Mouse (Mus musculus): ENCODE measurements around the gene Gm572. TPM values are rescaled to one million over a fixed set of nuclear protein-coding genes. Genes with fewer than 3 reads are reported as not detected.

Gene Gm572
- polyA plus RNA-seq, 1 experiment from 2014 or later: not detected

DNA sequence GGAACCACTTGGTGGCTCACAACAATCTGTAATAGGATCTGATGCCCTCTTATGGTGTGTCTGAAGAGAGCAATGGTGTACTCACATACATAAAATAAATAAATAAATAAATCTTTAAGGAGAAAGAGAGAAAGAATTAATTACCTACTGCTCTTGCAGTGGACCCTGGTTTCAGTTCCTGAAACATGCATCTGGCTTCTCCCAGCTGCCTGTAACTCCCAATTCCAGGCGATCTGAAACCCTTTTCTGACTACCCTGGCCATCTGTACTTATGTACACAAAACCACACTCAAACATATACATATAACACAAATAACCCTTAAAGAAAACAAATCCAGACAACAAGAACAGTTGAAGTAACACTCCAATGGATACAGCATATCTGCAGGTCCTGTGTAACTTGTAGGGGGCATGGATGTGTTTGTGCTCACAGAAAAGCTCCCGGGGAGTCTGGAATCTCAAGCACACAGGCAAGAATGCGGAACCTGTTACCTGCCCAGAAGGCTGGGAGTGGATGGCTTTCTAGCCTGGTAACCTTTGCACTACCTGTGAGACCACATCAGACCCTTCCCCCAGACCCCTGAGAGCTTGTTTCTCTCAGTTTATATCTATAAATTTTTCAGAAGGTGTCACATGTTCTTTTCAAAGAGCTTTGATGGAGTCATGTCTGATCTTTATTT lies 11.0 kb upstream of the Gm572 start:
- Histone ChIP-seq H3K9me3 (ENCODE audit: control insufficient read depth, low read length) (no peaks in the 10 kb centered on the region), H3K9ac (ENCODE audit: low read depth, low read length) (no peak overlapping the region), H3K4me3 (ENCODE audit: low read depth, low read length) (no peak overlapping the region), H3K4me2 (no peak overlapping the region), H3K27me3 (replicated peaks; ENCODE audit: control insufficient read depth, insufficient read depth, low read length) (no peaks in the 10 kb centered on the region), H3K4me1 (replicated peaks; ENCODE audit: control insufficient read depth, insufficient read depth, low read length) (peaks cover 10% of the 10 kb centered on the region), H3K27ac (ENCODE audit: low read depth, low read length) (no peak overlapping the region), H3K36me3 (ENCODE audit: control insufficient read depth, insufficient read depth, low read length) (no peaks in the 10 kb centered on the region)
- ATAC-seq (replicated peaks; ENCODE audit: low FRiP score) (no peak), DNase-seq (ENCODE audit: low spot score) (no peak)
- 68% methylated on average over 3 of the region's 3 CpGs for WGBS

DNA sequence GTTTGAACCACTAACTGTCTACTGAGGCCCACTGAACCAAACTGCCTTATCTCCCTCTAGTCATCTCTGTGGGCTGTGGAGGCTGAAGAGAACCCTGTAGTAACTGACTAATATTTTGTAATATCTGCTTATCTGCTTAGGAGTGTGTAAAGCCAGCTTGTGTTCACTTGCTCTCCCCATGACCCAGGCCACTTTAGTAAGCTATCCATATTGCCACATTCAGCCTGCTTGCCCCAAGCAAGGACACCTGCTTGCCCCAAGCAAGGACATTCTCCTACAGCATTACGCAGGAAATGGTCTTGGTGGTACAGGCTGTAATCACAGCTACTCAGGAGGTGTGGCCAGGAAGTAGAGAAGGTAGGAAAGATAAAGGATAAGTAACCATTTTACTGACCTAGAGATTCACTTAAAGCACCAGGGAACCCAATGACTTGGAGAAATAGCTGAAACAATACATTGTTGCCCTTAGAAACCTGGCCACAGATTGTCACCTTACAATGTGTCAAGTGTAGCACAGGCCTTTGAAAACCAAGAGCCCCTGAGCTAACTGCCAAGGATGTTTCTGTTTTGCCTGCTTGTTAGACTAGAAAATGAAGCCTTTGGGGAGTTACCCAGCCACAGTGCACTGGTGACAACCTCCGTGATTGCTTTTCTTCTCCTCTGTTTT lies 9.6 kb upstream of the Gm572 start:
- Histone ChIP-seq H3K4me3 (ENCODE audit: low read depth, low read length) (no peak overlapping the region), H3K36me3 (ENCODE audit: control insufficient read depth, insufficient read depth, low read length) (no peaks in the 10 kb centered on the region), H3K27me3 (replicated peaks; ENCODE audit: control insufficient read depth, insufficient read depth, low read length) (no peaks in the 10 kb centered on the region; the same call in 1 of the 2 replicates), H3K9ac (ENCODE audit: low read depth, low read length) (no peak overlapping the region), H3K4me1 (replicated peaks; ENCODE audit: control insufficient read depth, insufficient read depth, low read length) (peaks cover 6% of the 10 kb centered on the region), H3K27ac (ENCODE audit: low read depth, low read length) (no peak overlapping the region), H3K4me2 (no peak overlapping the region), H3K9me3 (ENCODE audit: control insufficient read depth, low read length) (no peaks in the 10 kb centered on the region)
- 51% methylated on average over 2 of the region's 2 CpGs for WGBS
- ATAC-seq (replicated peaks; ENCODE audit: low FRiP score): peak; percentile 44; the same call in 1 of the 2 replicates
- no peak for DNase-seq (ENCODE audit: low spot score)

DNA sequence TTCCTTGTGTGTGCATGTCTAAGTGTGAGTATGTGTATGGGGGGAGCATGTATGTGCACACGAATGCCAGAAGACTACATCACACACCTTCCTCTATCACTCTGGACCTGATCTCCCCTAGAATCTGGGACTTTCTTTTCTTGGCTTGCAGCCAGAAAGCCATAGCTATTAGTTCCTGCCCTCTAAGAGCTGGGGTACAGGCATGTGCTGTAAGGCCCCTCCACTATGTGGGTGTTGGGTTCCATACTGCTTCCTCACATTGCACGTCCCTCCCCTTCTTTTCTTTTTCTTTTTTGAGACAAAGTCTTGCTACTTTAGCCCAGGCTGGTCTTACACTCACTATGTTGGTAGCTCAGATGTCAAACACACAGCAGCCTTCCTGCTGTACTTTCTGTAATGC lies 7.8 kb upstream of the Gm572 start:
- Histone ChIP-seq H3K9ac (ENCODE audit: low read depth, low read length) (no peak overlapping the region), H3K4me1 (replicated peaks; ENCODE audit: control insufficient read depth, insufficient read depth, low read length) (peaks cover 6% of the 10 kb centered on the region), H3K9me3 (ENCODE audit: control insufficient read depth, low read length) (no peaks in the 10 kb centered on the region), H3K4me2 (no peak overlapping the region), H3K36me3 (ENCODE audit: control insufficient read depth, insufficient read depth, low read length) (no peaks in the 10 kb centered on the region), H3K4me3 (ENCODE audit: low read depth, low read length) (no peak overlapping the region), H3K27me3 (replicated peaks; ENCODE audit: control insufficient read depth, insufficient read depth, low read length) (no peaks in the 10 kb centered on the region; the same call in 1 of the 2 replicates), H3K27ac (ENCODE audit: low read depth, low read length) (no peak overlapping the region)
- DNase-seq (ENCODE audit: low spot score): no peak
- 82% methylated on average over 2 of the region's 2 CpGs for WGBS
- no peak for ATAC-seq (replicated peaks; ENCODE audit: low FRiP score)

DNA sequence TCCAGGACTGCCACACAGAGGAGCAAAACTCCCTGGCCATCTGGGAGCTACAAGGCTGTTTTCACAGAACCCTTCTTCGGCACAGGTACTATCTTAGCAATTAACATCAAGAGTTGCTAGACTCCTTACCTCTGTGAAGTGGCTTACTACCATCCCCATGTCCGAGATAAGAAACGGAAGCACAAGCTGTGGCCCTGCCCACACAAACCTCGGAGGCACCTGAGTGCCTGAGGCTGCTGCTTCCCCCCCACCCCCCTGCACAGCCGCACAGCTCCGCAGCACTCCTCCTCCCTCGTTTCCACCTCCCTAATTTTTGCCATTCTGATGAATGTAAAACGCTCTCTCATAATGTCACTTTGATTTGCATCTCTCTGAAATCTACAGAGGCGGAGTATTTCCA lies 4.8 kb upstream of the Gm572 start:
- H3K27ac ChIP-seq (ENCODE audit: low read depth, low read length): no peak overlapping the region
- WGBS: 34% methylated on average over 9 of the region's 9 CpGs
- no peak overlapping the region for H3K4me2 ChIP-seq
- H3K36me3 ChIP-seq (ENCODE audit: control insufficient read depth, insufficient read depth, low read length): no peaks in the 10 kb centered on the region
- no peaks in the 10 kb centered on the region for H3K9me3 ChIP-seq (ENCODE audit: control insufficient read depth, low read length)
- DNase-seq (ENCODE audit: low spot score): no peak
- no peaks in the 10 kb centered on the region; the same call in 1 of the 2 replicates for H3K27me3 ChIP-seq (replicated peaks; ENCODE audit: control insufficient read depth, insufficient read depth, low read length)
- no peak overlapping the region for H3K4me3 ChIP-seq (ENCODE audit: low read depth, low read length)
- H3K4me1 ChIP-seq (replicated peaks; ENCODE audit: control insufficient read depth, insufficient read depth, low read length): peaks cover 5% of the 10 kb centered on the region
- no peak overlapping the region for H3K9ac ChIP-seq (ENCODE audit: low read depth, low read length)
- ATAC-seq (replicated peaks; ENCODE audit: low FRiP score): no peak

DNA sequence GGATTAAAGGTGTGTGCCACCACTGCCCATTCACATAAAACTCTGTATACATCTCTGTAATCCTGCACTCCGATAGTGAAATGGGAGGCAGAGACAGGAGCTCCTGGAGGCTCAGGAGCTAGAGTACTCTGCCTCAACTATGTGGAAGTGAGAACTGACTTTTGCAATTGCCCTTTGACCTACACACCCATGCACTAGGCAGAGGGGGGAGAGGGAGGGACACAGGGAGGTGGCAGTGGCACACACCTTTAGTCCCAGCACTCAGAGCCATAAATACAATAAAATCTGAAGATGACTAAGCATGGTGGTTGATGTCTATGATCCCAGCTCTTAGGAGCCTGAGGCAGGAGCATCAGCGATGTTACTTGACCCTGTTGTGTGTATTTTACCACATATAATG lies 3.7 kb upstream of the Gm572 start:
- Histone ChIP-seq H3K27ac (ENCODE audit: low read depth, low read length) (no peak overlapping the region), H3K4me3 (ENCODE audit: low read depth, low read length) (no peak overlapping the region), H3K36me3 (ENCODE audit: control insufficient read depth, insufficient read depth, low read length) (no peaks in the 10 kb centered on the region), H3K9me3 (ENCODE audit: control insufficient read depth, low read length) (no peaks in the 10 kb centered on the region), H3K27me3 (replicated peaks; ENCODE audit: control insufficient read depth, insufficient read depth, low read length) (no peaks in the 10 kb centered on the region; the same call in 1 of the 2 replicates), H3K9ac (ENCODE audit: low read depth, low read length) (no peak overlapping the region), H3K4me2 (no peak overlapping the region), H3K4me1 (replicated peaks; ENCODE audit: control insufficient read depth, insufficient read depth, low read length) (peaks cover 8% of the 10 kb centered on the region)
- 79% methylated on average over 2 of the region's 2 CpGs for WGBS
- no peak for DNase-seq (ENCODE audit: low spot score)
- no peak for ATAC-seq (replicated peaks; ENCODE audit: low FRiP score)

DNA sequence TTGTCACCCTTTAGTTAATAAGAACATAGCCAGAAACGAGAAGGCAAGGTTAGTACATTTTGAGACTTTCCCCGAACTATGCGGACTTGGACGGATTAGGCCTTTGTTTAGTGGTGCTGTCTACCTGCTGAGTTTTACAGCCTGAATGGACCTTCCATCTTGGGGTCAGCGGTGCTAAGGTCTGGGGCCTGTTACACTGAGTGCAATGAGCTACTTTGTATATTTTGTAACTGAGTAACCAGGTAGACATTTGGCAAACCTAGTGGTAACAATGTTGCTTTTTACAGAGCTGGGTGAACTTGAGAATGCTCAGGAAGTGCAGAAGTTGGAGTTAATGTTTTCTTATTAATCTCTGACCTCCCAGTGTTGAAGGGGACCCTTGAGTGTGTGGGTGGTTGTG lies 2.0 kb upstream of the Gm572 start:
- H3K9me3 ChIP-seq (ENCODE audit: control insufficient read depth, low read length): no peaks in the 10 kb centered on the region
- no peaks in the 10 kb centered on the region; the same call in 1 of the 2 replicates for H3K27me3 ChIP-seq (replicated peaks; ENCODE audit: control insufficient read depth, insufficient read depth, low read length)
- H3K4me1 ChIP-seq (replicated peaks; ENCODE audit: control insufficient read depth, insufficient read depth, low read length): peaks cover 8% of the 10 kb centered on the region
- H3K27ac ChIP-seq (ENCODE audit: low read depth, low read length): no peak overlapping the region
- no peaks in the 10 kb centered on the region for H3K36me3 ChIP-seq (ENCODE audit: control insufficient read depth, insufficient read depth, low read length)
- no peak overlapping the region for H3K9ac ChIP-seq (ENCODE audit: low read depth, low read length)
- H3K4me3 ChIP-seq (ENCODE audit: low read depth, low read length): no peak overlapping the region
- H3K4me2 ChIP-seq: no peak overlapping the region
- ATAC-seq (replicated peaks; ENCODE audit: low FRiP score) (no peak), DNase-seq (ENCODE audit: low spot score) (no peak)
- WGBS: 87% methylated on average over 5 of the region's 5 CpGs

DNA sequence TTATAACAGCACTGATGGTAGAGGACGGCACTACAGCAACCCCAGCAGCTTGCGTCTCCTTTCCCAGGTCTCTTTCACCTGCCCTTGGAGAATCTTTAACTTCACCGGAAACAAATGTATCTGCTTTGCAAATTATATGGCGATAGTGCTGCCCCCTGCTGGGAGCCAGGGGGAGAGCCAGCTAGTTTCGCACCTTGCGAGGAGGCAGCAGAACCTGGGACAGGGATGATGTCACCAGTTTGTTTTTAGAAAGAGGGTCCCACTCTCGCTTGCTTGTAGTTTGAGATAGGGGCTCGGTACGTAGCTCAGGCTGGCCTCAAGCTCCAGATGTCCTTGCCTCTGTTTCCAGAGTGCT lies 1.0 kb downstream of the Gm572 start:
- Histone ChIP-seq H3K4me1 (replicated peaks; ENCODE audit: control insufficient read depth, insufficient read depth, low read length) (peaks cover 8% of the 10 kb centered on the region), H3K9me3 (ENCODE audit: control insufficient read depth, low read length) (no peaks in the 10 kb centered on the region), H3K4me3 (ENCODE audit: low read depth, low read length) (no peak overlapping the region), H3K4me2 (peak overlapping the region; percentile 58), H3K9ac (ENCODE audit: low read depth, low read length) (0 out of 2 replicates have a peak overlapping the region, but pooled peaks have one; percentile 27), H3K27me3 (replicated peaks; ENCODE audit: control insufficient read depth, insufficient read depth, low read length) (no peaks in the 10 kb centered on the region; the same call in 1 of the 2 replicates), H3K27ac (ENCODE audit: low read depth, low read length) (no peak overlapping the region), H3K36me3 (ENCODE audit: control insufficient read depth, insufficient read depth, low read length) (no peaks in the 10 kb centered on the region)
- DNase-seq (ENCODE audit: low spot score) (peak; percentile 67), ATAC-seq (replicated peaks; ENCODE audit: low FRiP score) (peak; percentile 5; the same call in 1 of the 2 replicates)
- 2% methylated on average over 9 of the region's 9 CpGs for WGBS

DNA sequence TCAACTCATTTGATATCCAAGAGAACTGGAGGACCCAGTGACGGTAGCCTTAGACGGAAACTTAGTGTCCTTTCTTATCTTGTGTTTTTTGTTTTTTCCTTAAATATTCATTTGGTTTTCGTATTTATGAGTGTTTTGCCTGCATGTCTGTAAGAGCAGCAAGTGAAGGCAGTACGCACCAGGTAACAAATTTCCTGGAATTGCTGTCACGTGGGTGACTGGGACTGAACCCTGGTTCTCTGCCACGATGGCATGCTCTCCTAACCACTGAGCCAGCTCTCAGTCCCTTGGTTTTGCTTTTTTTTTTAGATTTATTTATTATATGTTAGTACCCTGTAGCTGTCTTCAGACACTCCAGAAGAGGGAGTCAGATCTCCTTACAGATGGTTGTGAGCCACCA lies 1.8 kb downstream of the Gm572 start:
- Histone ChIP-seq H3K4me3 (ENCODE audit: low read depth, low read length) (no peak overlapping the region), H3K4me2 (no peak overlapping the region), H3K9ac (ENCODE audit: low read depth, low read length) (no peak overlapping the region), H3K27me3 (replicated peaks; ENCODE audit: control insufficient read depth, insufficient read depth, low read length) (no peaks in the 10 kb centered on the region; the same call in 1 of the 2 replicates), H3K27ac (ENCODE audit: low read depth, low read length) (no peak overlapping the region), H3K4me1 (replicated peaks; ENCODE audit: control insufficient read depth, insufficient read depth, low read length) (peaks cover 8% of the 10 kb centered on the region), H3K36me3 (ENCODE audit: control insufficient read depth, insufficient read depth, low read length) (no peaks in the 10 kb centered on the region), H3K9me3 (ENCODE audit: control insufficient read depth, low read length) (no peaks in the 10 kb centered on the region)
- ATAC-seq (replicated peaks; ENCODE audit: low FRiP score): no peak
- no peak for DNase-seq (ENCODE audit: low spot score)
- 78% methylated on average over 6 of the region's 6 CpGs for WGBS

DNA sequence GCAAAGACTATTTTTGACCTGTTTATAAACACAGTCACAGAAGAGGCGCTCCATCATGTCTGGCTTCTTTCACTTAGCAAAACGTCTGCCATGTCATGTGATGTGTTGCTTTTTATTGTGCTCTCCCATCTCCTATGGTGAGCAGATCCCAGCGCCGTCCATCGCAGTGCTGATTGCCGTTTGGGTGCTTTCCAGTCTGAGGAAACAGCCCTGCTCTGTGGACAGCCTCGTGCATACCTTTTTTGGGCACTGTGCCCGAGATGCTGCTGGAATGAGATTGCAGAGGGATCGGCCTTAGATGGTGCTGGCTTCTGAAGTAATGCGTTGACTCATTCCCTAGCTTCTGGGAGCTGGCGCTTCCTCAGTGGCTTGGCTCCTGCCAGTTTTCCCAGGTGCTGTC lies 3.5 kb downstream of the Gm572 start:
- WGBS: 61% methylated on average over 11 of the region's 11 CpGs
- DNase-seq (ENCODE audit: low spot score) (no peak), ATAC-seq (replicated peaks; ENCODE audit: low FRiP score) (no peak)
- H3K27me3 ChIP-seq (replicated peaks; ENCODE audit: control insufficient read depth, insufficient read depth, low read length): no peaks in the 10 kb centered on the region
- no peaks in the 10 kb centered on the region for H3K9me3 ChIP-seq (ENCODE audit: control insufficient read depth, low read length)
- H3K9ac ChIP-seq (ENCODE audit: low read depth, low read length): no peak overlapping the region
- H3K4me3 ChIP-seq (ENCODE audit: low read depth, low read length): no peak overlapping the region
- H3K27ac ChIP-seq (ENCODE audit: low read depth, low read length): no peak overlapping the region
- H3K4me1 ChIP-seq (replicated peaks; ENCODE audit: control insufficient read depth, insufficient read depth, low read length): peaks cover 8% of the 10 kb centered on the region
- no peaks in the 10 kb centered on the region for H3K36me3 ChIP-seq (ENCODE audit: control insufficient read depth, insufficient read depth, low read length)
- no peak overlapping the region for H3K4me2 ChIP-seq

All from liver, embryonic 11.5 days (tissue).